Mouse (Mus musculus) heart, adult 8-10 months (tissue): ENCODE measurements around the gene Bmpr1a. TPM values are rescaled to one million over a fixed set of nuclear protein-coding genes. Genes with fewer than 3 reads are reported as not detected.
"Not testable (repeated sequence)": the region's sequence is repeated elsewhere in the genome, so short reads cannot be mapped to it uniquely, and the experiment has no call there.

Experiments used
- DNase-seq: peaks from one replicate; pipeline ENCODE4 v3.0.0; 2022; ENCODE audit warnings: low spot score
- total RNA-seq, 4 experiments: library from RNA; stranded (reverse); gene quantifications; 2 replicates each; pipeline ENCODE4 v1.2.4; 2022

Bmpr1a gene
- total RNA-seq, 4 experiments from 2014 or later = 55.7 to 68.2 (median 59.4) TPM

- DNase-seq = no peak
These were observed 52.7 kb downstream of the Bmpr1a start for GRCm38 (mm10) chr14:34450451-34450850.

DNA sequence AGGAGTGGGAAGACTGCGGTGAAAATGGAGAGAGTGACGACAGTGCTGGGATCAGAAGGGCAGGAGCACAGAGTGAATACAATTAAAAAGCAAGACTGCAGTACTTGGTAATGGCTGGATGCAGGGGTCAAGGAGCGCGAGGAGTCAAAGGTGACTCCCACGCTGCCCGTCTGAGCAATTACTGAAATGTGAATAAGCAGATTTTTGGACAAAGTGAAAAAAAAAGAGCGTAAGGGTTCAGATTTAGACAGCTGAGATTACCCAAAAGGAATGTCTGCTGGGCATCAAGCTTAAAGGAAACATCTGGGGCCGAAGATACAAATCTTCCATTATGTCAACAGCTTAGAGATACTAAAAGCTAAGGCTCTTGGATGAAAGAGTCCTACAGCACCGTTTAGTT lies 53.3 kb downstream of the Bmpr1a start:
- DNase-seq = no peak

DNA sequence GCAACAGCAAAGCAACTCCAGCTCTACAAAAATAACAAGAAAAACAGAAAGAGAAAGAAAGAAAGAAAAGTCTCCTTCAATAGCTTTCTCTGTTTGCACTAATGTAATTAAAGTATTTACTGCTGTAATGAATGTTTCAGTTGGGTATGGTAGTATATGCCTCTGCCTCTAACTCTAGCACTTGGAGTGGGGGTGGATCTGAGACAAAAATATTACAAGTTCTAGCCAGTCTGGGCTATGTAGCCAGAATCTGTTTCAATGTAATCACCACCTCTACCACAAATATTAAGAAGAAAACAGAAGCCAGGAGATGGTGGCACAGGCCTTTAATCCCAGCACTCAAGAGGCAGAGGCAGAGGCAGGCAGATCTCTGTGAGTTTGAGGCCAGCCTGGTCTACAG lies 54.7 kb downstream of the Bmpr1a start:
- DNase-seq = no peak

- DNase-seq = no peak
These were observed 55.5 kb downstream of the Bmpr1a start for GRCm38 (mm10) chr14:34447659-34448058.

GRCm38 (mm10) chr14:34446624-34447023 lies 56.5 kb downstream of the Bmpr1a start:
- DNase-seq = no peak

GRCm38 (mm10) chr14:34445348-34445747 lies 57.8 kb downstream of the Bmpr1a start:
- DNase-seq = no peak

- no peak for DNase-seq
These were observed 58.2 kb downstream of the Bmpr1a start for GRCm38 (mm10) chr14:34444924-34445323.

DNA sequence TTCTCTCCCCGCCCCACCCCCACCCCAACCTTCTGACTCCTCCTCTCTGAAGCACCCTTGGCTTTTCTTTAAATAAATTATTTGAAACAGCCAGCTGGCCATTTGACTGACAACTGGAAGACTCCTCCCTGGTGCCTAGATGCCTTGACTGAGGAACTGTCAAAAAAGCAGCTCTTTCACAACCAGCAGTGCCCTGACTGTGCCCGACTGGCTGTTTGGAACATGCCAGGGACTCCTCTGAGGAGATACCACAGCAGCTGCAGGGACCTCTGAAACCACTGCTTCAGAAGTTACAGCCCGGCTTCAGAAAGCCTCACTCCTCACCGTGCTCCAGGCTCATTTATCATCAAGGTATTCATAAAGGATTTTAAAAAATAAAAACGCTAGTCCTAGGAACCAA lies 58.8 kb downstream of the Bmpr1a start:
- DNase-seq = no peak

GRCm38 (mm10) chr14:34442531-34442930 lies 60.6 kb downstream of the Bmpr1a start:
- no peak for DNase-seq

- no peak for DNase-seq
These were observed 62.5 kb downstream of the Bmpr1a start for GRCm38 (mm10) chr14:34440526-34441066.

- no peak for DNase-seq
These were observed 74.1 kb downstream of the Bmpr1a start for GRCm38 (mm10) chr14:34429069-34429468.

- DNase-seq = no peak
These were observed 74.9 kb downstream of the Bmpr1a start for GRCm38 (mm10) chr14:34428274-34428673.

- DNase-seq = no peak
These were observed 82.1 kb downstream of the Bmpr1a start for GRCm38 (mm10) chr14:34421078-34421477.

DNA sequence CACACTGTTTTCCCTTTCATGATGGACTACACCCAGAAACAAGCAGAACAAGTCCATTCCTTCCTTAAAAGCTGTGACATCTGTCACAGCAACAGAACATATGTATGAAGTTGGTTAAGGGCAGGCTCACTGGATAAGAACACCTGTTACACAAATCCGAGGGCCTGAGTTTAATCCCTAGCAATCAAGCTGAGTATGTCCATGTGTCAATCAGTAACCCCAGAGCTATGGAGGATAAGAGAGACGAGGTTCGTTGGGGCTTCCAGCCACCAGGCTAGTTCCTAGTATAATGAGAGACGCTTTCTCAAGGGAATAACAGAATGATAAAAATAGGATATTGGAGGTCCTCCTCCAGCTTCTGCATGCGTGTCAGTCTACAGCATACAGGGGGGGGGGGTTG lies 85.6 kb downstream of the Bmpr1a start:
- no peak for DNase-seq

DNA sequence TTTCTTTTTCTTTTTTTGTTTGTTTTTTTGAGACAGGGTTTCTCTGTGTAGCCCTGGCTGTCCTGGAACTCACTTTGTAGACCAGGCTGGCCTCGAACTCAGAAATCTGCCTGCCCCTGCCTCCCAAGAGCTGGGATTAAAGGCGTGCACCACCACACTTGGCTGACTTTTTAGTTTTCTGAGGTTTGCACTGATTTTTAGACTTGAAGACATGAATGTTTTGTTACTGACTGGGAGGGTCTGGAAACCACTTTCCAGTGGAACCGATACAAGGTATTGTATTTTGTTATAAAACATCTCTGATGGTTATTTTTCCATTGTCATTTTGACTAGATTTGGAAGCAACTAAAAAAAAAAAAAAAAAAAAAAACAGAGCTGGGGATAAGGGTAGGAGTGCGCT lies 86.2 kb downstream of the Bmpr1a start:
- not testable (repeated sequence) for DNase-seq

DNA sequence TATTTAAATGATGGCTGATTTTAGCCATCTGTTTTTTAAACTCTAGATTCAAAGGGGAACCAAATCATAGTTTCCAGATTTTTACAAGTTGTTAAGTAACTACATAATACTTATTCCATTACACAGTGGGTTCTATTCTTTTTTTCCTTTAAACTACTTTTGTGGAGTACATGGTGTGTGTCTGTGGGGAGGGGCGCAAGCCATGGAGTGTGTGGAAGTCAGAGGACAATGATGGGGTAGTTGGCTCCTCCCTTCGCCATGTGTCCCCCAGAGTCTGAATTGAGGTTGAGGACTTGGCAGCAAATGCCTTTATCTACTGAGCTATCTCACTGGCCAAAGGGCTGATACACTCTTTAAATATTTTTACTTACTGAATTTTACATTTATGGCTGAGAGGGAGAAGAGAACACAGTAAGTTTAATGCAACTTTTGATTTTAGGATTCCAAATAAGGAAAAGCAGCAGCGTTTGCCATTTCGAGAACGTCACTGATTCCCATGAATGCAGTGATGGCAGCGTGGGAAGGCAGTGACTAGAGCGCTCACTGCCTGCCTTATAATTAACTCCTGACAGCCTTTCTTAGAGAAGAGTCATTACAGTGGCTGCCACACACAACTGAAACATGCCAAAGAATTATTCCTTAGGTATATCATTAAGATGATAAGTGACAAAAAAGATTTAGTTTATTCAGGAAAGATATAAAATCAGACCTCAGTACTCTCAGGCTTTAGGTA lies 90.8 kb downstream of the Bmpr1a start:
- no peak for DNase-seq

GRCm38 (mm10) chr14:34410716-34411115 lies 92.4 kb downstream of the Bmpr1a start:
- DNase-seq = no peak

DNA sequence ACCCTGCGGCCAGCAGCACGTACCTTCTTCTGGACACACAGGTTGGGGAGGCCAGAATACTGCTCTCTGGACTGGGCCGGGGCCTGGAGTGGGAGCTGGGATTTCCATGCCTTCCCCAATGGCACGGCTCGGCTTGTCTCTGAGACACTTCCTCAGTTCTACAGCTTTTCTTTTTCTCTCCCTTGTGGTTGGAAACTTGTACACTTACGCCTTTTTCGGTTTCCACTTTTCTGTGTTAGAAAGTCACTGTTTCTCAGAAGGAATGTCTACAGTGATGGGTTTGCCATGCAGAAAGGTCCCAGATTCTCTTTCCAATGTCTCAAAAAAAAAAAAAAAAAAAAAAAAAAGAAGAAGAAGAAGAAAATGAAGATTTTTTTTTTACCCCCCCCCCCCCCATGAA lies 99.7 kb downstream of the Bmpr1a start:
- DNase-seq = no peak

GRCm38 (mm10) chr14:34402871-34403270 lies 100.3 kb downstream of the Bmpr1a start:
- no peak for DNase-seq

- DNase-seq = peak; percentile 84
These were observed 102.0 kb downstream of the Bmpr1a start for GRCm38 (mm10) chr14:34401135-34401534.

GRCm38 (mm10) chr14:34400021-34400420 lies 103.1 kb downstream of the Bmpr1a start:
- no peak for DNase-seq

- DNase-seq = no peak
These were observed 103.8 kb downstream of the Bmpr1a start for GRCm38 (mm10) chr14:34399301-34399700.

GRCm38 (mm10) chr14:34398901-34399300 lies 104.2 kb downstream of the Bmpr1a start:
- no peak for DNase-seq

GRCm38 (mm10) chr14:34397871-34398270 lies 105.3 kb downstream of the Bmpr1a start:
- DNase-seq = no peak
